ENCODE assay signal across 7 mouse cellular contexts in the genomic region with DNA sequence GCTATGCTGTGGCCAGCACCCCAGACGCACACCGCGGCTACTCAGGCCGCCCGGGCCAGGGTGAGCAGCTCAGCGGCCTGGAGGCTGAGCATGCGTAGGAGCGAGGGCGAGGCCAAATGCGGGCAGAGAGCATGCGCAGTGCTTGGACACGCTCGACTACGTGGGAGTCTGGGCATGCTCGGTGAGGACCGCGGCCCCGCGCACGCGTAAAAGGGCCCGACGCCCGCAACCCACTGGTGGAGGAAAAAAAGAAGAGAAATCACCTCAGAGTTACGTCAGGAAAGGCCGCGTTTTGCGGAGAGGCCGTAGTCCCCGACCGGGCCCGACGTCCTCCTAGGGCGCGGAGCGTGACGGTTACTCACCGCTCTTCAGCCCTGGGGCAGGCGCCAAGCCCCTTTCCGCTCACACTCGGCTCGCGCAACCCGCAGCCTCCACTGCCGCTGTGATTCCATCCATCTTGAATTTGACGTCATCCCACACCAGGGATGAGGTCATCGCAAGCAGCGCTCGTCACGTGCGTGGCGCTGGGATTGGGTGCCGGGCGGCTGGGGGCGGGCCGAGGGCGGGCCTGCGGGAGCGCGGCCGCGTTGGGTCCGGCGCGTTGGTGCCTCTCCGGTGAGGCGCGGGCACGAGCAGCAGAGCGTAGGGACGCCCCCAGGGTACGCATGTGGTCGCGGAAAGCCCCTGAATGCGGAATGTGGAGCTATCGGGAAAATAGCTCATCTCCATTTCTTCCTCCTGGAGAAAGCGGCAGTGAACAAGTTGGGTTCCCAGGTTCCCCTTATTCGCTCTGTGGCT. TPM values are rescaled to one million over a fixed set of nuclear protein-coding genes. Genes with fewer than 3 reads are reported as not detected.
DNase-seq lines count a peak whose midpoint lies in the region; ATAC-seq and TF ChIP-seq lines count a peak whose summit lies in the region.

Gene C2cd2 (minus strand): TSS at position 448 of the 798 bp plus-strand sequence.
Gene Zbtb21 (minus strand): TSS at position 472 of the 798 bp plus-strand sequence.

- no peaks in the 10 kb centered on the region for H3K9me3 ChIP-seq in intestine, postnatal 0 days (ENCODE audit: control insufficient read depth)
- H3K9me3 ChIP-seq in midbrain, embryonic 12.5 days, result no peaks in the 10 kb centered on the region

- intact Hi-C loops in left cerebral cortex, postnatal 4 days (cut with DNase I), result no loop called here

- TF ChIP-seq POLR2A in small intestine, adult 2 months (IDR thresholded peaks at IDR 0.05; ENCODE audit: low read depth, low read length), result peak; percentile 87

- H3K4me1 ChIP-seq in intestine, postnatal 0 days (replicated peaks; ENCODE audit: control insufficient read depth, insufficient read depth, low read length), result peaks cover 8% of the 10 kb centered on the region; the same call in 1 of the 2 replicates
- H3K4me1 ChIP-seq in midbrain, embryonic 12.5 days, result peaks cover 7% of the 10 kb centered on the region; the same call in 1 of the 2 replicates
- H3K4me1 ChIP-seq in small intestine, adult 2 months (ENCODE audit: control insufficient read depth, insufficient read depth, insufficient read length, low read length), result peaks cover 2% of the 10 kb centered on the region

- peak within 1 kb of the TSS; percentile 85 for H3K4me2 ChIP-seq in intestine, postnatal 0 days (replicated peaks; ENCODE audit: low read depth)
- H3K4me2 ChIP-seq in midbrain, embryonic 12.5 days (replicated peaks), result peak within 1 kb of the TSS; percentile 91

- H3K4me3 ChIP-seq in intestine, postnatal 0 days (ENCODE audit: low read depth, low read length), result peak within 1 kb of the TSS; percentile 72
- peak within 1 kb of the TSS; percentile 92 for H3K4me3 ChIP-seq in midbrain, embryonic 12.5 days
- H3K4me3 ChIP-seq in small intestine, adult 2 months (ENCODE audit: low read depth, low read length), result peak within 1 kb of the TSS; percentile 94

- peak; percentile 97 for ATAC-seq in intestine, postnatal 0 days
- peak; percentile 99 for ATAC-seq in midbrain, embryonic 12.5 days (ENCODE audit: low FRiP score, low read depth)

- WGBS in intestine, postnatal 0 days, result under 1% methylated on average over 78 of the region's 78 CpGs
- under 1% methylated on average over 78 of the region's 78 CpGs for WGBS in midbrain, embryonic 12.5 days
- under 1% methylated on average over 78 of the region's 78 CpGs for WGBS in small intestine, adult 2 months

- H3K36me3 ChIP-seq in intestine, postnatal 0 days (ENCODE audit: control insufficient read depth, insufficient read depth), result no peaks in the 10 kb centered on the region
- H3K36me3 ChIP-seq in midbrain, embryonic 12.5 days, result no peaks in the 10 kb centered on the region
- H3K36me3 ChIP-seq in small intestine, adult 2 months (ENCODE audit: control insufficient read depth, insufficient read depth, low read length), result 0 out of 2 replicates have a peak, but pooled peaks cover 1% of the 10 kb centered on the region

- DNase-seq in adrenal gland, adult 8-10 months, result peak; percentile 97
- peak; percentile 96 for DNase-seq in embryo, embryonic 9.5 days (ENCODE audit: extremely low spot score)
- no peak for DNase-seq in gonadal fat pad, adult 2 months (ENCODE audit: low read depth)
- peak; percentile 98 for DNase-seq in left cerebral cortex, postnatal 4 days

- H3K27me3 ChIP-seq in intestine, postnatal 0 days (replicated peaks; ENCODE audit: control insufficient read depth, insufficient read depth, low read length), result no peaks in the 10 kb centered on the region
- H3K27me3 ChIP-seq in midbrain, embryonic 12.5 days, result no peaks in the 10 kb centered on the region
- no peaks in the 10 kb centered on the region for H3K27me3 ChIP-seq in small intestine, adult 2 months (ENCODE audit: control insufficient read depth, insufficient read depth, low read length)

- H3K27ac ChIP-seq in intestine, postnatal 0 days (ENCODE audit: low read depth, low read length), result peak within 1 kb of the TSS; percentile 94
- H3K27ac ChIP-seq in midbrain, embryonic 12.5 days (replicated peaks), result peak within 1 kb of the TSS; percentile 95
- H3K27ac ChIP-seq in small intestine, adult 2 months (ENCODE audit: insufficient read depth, low read depth, low read length), result peak within 1 kb of the TSS; percentile 96

- 0 out of 2 replicates have a peak, but pooled peaks have one; percentile 4 for TF ChIP-seq CTCF in intestine, postnatal 0 days (IDR thresholded peaks at IDR 0.05; ENCODE audit: low read depth)
- TF ChIP-seq CTCF in small intestine, adult 2 months (IDR thresholded peaks at IDR 0.05; ENCODE audit: extremely low read depth, insufficient read length, insufficient replicate concordance, low read depth, low read length), result peak; percentile 5; the same call in 1 of the 2 replicates

- H3K9ac ChIP-seq in intestine, postnatal 0 days (ENCODE audit: low read depth, low read length), result peak within 1 kb of the TSS; percentile 79
- peak within 1 kb of the TSS; percentile 96 for H3K9ac ChIP-seq in midbrain, embryonic 12.5 days (replicated peaks)

RNA-seq across cellular contexts. Expression of gene C2cd2, which starts in this region (rescaled TPM):
- 10 to 100 TPM; 15.2 to 23.5 (median 20.8) TPM for total RNA-seq in adrenal gland, adult 8-10 months (2022)
- polyA plus RNA-seq in gonadal fat pad, adult 2 months (2012; rRNA removed), result 13.2 and 19.0 TPM in 2 replicates
- polyA plus RNA-seq in intestine, postnatal 0 days (2015; fragmentation: Nextera tagmentation; extraction: Ambion mirVana), result 12.6 and 12.7 TPM in 2 replicates
- 10 to 100 TPM; 28.9 to 36.1 TPM for total RNA-seq in left cerebral cortex, postnatal 4 days (2021)
- 15.6 and 15.9 TPM in 2 replicates for polyA plus RNA-seq in midbrain, embryonic 12.5 days (2016; fragmentation: Nextera tagmentation; extraction: Ambion mirVana)
- 5.1 and 7.9 TPM in 2 replicates for polyA plus RNA-seq in small intestine, adult 2 months (2012; rRNA removed)

RNA-seq across cellular contexts. Expression of gene Zbtb21, which starts in this region (rescaled TPM):
- total RNA-seq in adrenal gland, adult 8-10 months (2022), result 10 to 100 TPM; 28.3 to 48.0 (median 36.4) TPM
- polyA plus RNA-seq in gonadal fat pad, adult 2 months (2012; rRNA removed), result 14.6 and 17.5 TPM in 2 replicates
- 4.1 and 4.2 TPM in 2 replicates for polyA plus RNA-seq in intestine, postnatal 0 days (2015; fragmentation: Nextera tagmentation; extraction: Ambion mirVana)
- 10 to 100 TPM; 24.7 to 28.7 TPM for total RNA-seq in left cerebral cortex, postnatal 4 days (2021)
- 14.7 and 15.9 TPM in 2 replicates for polyA plus RNA-seq in midbrain, embryonic 12.5 days (2016; fragmentation: Nextera tagmentation; extraction: Ambion mirVana)
- 7.8 and 10.0 TPM in 2 replicates for polyA plus RNA-seq in small intestine, adult 2 months (2012; rRNA removed)
